Mouse (Mus musculus) testis, postnatal 14 days (tissue): ENCODE results near the gene Fgfr2.

Source experiments
- DNase-seq: peaks from one replicate; pipeline ENCODE4 v3.0.0; 2021; ENCODE audit warnings: low spot score

Gene Fgfr2

GRCm38 (mm10) chr7:132330179-132330578 lies 793.0 kb downstream of the Fgfr2 start:
- DNase-seq, result no peak

GRCm38 (mm10) chr7:132328648-132329047 lies 794.5 kb downstream of the Fgfr2 start:
- DNase-seq, result no peak

GRCm38 (mm10) chr7:132325549-132326331 lies 797.4 kb downstream of the Fgfr2 start:
- DNase-seq, result no peak

- no peak for DNase-seq
Measured at GRCm38 (mm10) chr7:132323430-132323829, 799.7 kb downstream of the Fgfr2 start.

- DNase-seq, result no peak
Measured at GRCm38 (mm10) chr7:132321392-132321958, 801.7 kb downstream of the Fgfr2 start.

GRCm38 (mm10) chr7:132317036-132317541 lies 806.1 kb downstream of the Fgfr2 start, which contains the start of gene Chst15:
Gene Chst15 (minus strand): TSS chr7:132317228.
- DNase-seq, result peak; percentile 17

- peak; percentile 44 for DNase-seq
Measured at GRCm38 (mm10) chr7:132316101-132317035, 806.8 kb downstream of the Fgfr2 start.

- DNase-seq, result peak; percentile 49
Measured at GRCm38 (mm10) chr7:132315149-132316091, 807.7 kb downstream of the Fgfr2 start.

GRCm38 (mm10) chr7:132312396-132312795 lies 810.8 kb downstream of the Fgfr2 start:
- DNase-seq, result no peak

- DNase-seq, result no peak
Measured at GRCm38 (mm10) chr7:132308537-132309191, 814.5 kb downstream of the Fgfr2 start.

- DNase-seq, result no peak
Measured at GRCm38 (mm10) chr7:132307722-132308271, 815.4 kb downstream of the Fgfr2 start.

GRCm38 (mm10) chr7:132306671-132307412 lies 816.3 kb downstream of the Fgfr2 start:
- DNase-seq, result no peak

- DNase-seq, result no peak
Measured at GRCm38 (mm10) chr7:132305492-132306375, 817.4 kb downstream of the Fgfr2 start.

- DNase-seq, result no peak
Measured at GRCm38 (mm10) chr7:132304424-132305085, 818.6 kb downstream of the Fgfr2 start.

GRCm38 (mm10) chr7:132303988-132304387 lies 819.2 kb downstream of the Fgfr2 start:
- no peak for DNase-seq

GRCm38 (mm10) chr7:132302508-132303241 lies 820.5 kb downstream of the Fgfr2 start:
- no peak for DNase-seq

GRCm38 (mm10) chr7:132299661-132300210 lies 823.4 kb downstream of the Fgfr2 start:
- DNase-seq, result no peak
